Mouse (Mus musculus) embryonic facial prominence, embryonic 14.5 days (tissue): ENCODE measurements at regions not wholly inside any gene's neighbourhood (a gene's known extent, or its start where the extent isn't known, plus 50 kb on each side); places are given as distances from the start of the nearest gene placed in this dataset.

ENCODE experiments used
- ATAC-seq: fragments of 200-750 bp; cut with Nextera tagmentation; 2 replicates; pipeline ENCODE4 v1.8.0; 2017; ENCODE audit warnings: low read depth, moderate number of reproducible peaks, moderate TSS enrichment
- DNase-seq: peaks from one replicate; pipeline ENCODE4 v3.0.0-alpha.2; 2015; ENCODE audit warnings: low spot score
- H3K27ac ChIP-seq: fragments of 300-500 bp; sonication (generic); replicated peaks from 2 replicates; pipeline ENCODE4 v1.5.1; 2014; ENCODE audit warnings: low read depth, mild to moderate bottlenecking, low read length, moderate library complexity
- H3K27me3 ChIP-seq: fragments of 300-500 bp; sonication (generic); replicated peaks from 2 replicates; pipeline ENCODE4 v1.6.1; 2014; ENCODE audit warnings: low read length; ENCODE audit not compliant: control insufficient read depth, insufficient read depth
- H3K36me3 ChIP-seq: fragments of 300-500 bp; sonication (generic); 2 replicates; pipeline ENCODE4 v1.6.1; 2014; ENCODE audit warnings: low read length, mixed read lengths; ENCODE audit not compliant: control insufficient read depth, insufficient read depth
- H3K4me1 ChIP-seq: fragments of 300-500 bp; sonication (generic); 2 replicates; pipeline ENCODE4 v1.6.1; 2014; ENCODE audit warnings: antibody characterized with exemption, low read length; ENCODE audit not compliant: control insufficient read depth, insufficient read depth
- H3K4me2 ChIP-seq: fragments of 300-500 bp; sonication (generic); 2 replicates; pipeline ENCODE4 v1.6.1; 2014; ENCODE audit warnings: low read depth, mild to moderate bottlenecking, low read length, moderate library complexity, mixed read lengths
- H3K4me3 ChIP-seq: fragments of 300-500 bp; sonication (generic); 2 replicates; pipeline ENCODE4 v1.5.1; 2014; ENCODE audit warnings: low read depth, mild to moderate bottlenecking, low read length
- H3K9ac ChIP-seq: fragments of 300-500 bp; sonication (generic); 2 replicates; pipeline ENCODE4 v1.6.1; 2014; ENCODE audit warnings: low read depth, mild to moderate bottlenecking, low read length, moderate library complexity, mixed read lengths
- H3K9me3 ChIP-seq: fragments of 300-500 bp; sonication (generic); 2 replicates; pipeline ENCODE4 v1.6.1; 2016; ENCODE audit warnings: low read length; ENCODE audit not compliant: control insufficient read depth
- WGBS: fragments of 180-500 bp; shearing (Covaris S2); extraction: QIAGEN DNeasy Blood & Tissue Kit; methylation state at CpG from one replicate; pipeline ENCODE4 v1.1.7; 2014; 5-methylcytosine and 5-hydroxymethylcytosine counted together

- H3K27ac ChIP-seq: no peak overlapping the region
- 45% methylated on average over 3 of the region's 3 CpGs for WGBS
- no peak for ATAC-seq
- no peaks in the 10 kb centered on the region for H3K36me3 ChIP-seq
- no peaks in the 10 kb centered on the region for H3K9me3 ChIP-seq
- H3K9ac ChIP-seq: no peak overlapping the region
- no peak for DNase-seq
- H3K4me3 ChIP-seq: no peak overlapping the region
- H3K4me2 ChIP-seq: no peak overlapping the region
- H3K27me3 ChIP-seq: peaks cover 4% of the 10 kb centered on the region
- H3K4me1 ChIP-seq: no peaks in the 10 kb centered on the region
These were observed 198.1 kb upstream of the H2al1a start for GRCm38 (mm10) chrX:11100935-11101334.

GRCm38 (mm10) chrX:11131253-11131652 lies 167.8 kb upstream of the H2al1a start:
- Histone ChIP-seq H3K36me3 (no peaks in the 10 kb centered on the region), H3K9me3 (no peaks in the 10 kb centered on the region), H3K4me3 (no peak overlapping the region), H3K4me2 (no peak overlapping the region), H3K27me3 (peaks cover 2% of the 10 kb centered on the region; the same call in 1 of the 2 replicates), H3K4me1 (no peaks in the 10 kb centered on the region), H3K27ac (no peak overlapping the region), H3K9ac (no peak overlapping the region)
- DNase-seq (no peak), ATAC-seq (no peak)
- 91% methylated on average over 2 of the region's 2 CpGs for WGBS

- Histone ChIP-seq H3K9ac (no peak overlapping the region), H3K27me3 (0 out of 2 replicates have a peak, but pooled peaks cover 3% of the 10 kb centered on the region), H3K27ac (no peak overlapping the region), H3K4me2 (no peak overlapping the region), H3K4me3 (no peak overlapping the region), H3K4me1 (peaks cover 5% of the 10 kb centered on the region; the same call in 1 of the 2 replicates), H3K9me3 (no peaks in the 10 kb centered on the region), H3K36me3 (no peaks in the 10 kb centered on the region)
- ATAC-seq (peak; percentile 63; the same call in 1 of the 2 replicates), DNase-seq (peak; percentile 56)
- WGBS: 29% methylated on average over 8 of the region's 8 CpGs
These were observed 159.1 kb upstream of the H2al1a start for GRCm38 (mm10) chrX:11139971-11140421.

GRCm38 (mm10) chrX:11141294-11141693 lies 157.8 kb upstream of the H2al1a start:
- H3K36me3 ChIP-seq: no peaks in the 10 kb centered on the region
- H3K4me2 ChIP-seq: no peak overlapping the region
- H3K27me3 ChIP-seq: 0 out of 2 replicates have a peak, but pooled peaks cover 3% of the 10 kb centered on the region
- no peak overlapping the region for H3K27ac ChIP-seq
- no peak for DNase-seq
- H3K9ac ChIP-seq: no peak overlapping the region
- no peak overlapping the region for H3K4me3 ChIP-seq
- ATAC-seq: no peak
- peaks cover 5% of the 10 kb centered on the region; the same call in 1 of the 2 replicates for H3K4me1 ChIP-seq
- H3K9me3 ChIP-seq: no peaks in the 10 kb centered on the region
- WGBS: 80% methylated on average over 1 of the region's 1 CpGs

- WGBS: 66% methylated on average over 2 of the region's 2 CpGs
- Histone ChIP-seq H3K9ac (no peak overlapping the region), H3K27ac (no peak overlapping the region), H3K9me3 (no peaks in the 10 kb centered on the region), H3K4me1 (no peaks in the 10 kb centered on the region), H3K4me3 (no peak overlapping the region), H3K36me3 (no peaks in the 10 kb centered on the region), H3K4me2 (no peak overlapping the region), H3K27me3 (peaks cover 4% of the 10 kb centered on the region; the same call in 1 of the 2 replicates)
- no peak for DNase-seq
- no peak for ATAC-seq
These were observed 140.6 kb upstream of the H2al1a start for GRCm38 (mm10) chrX:11158416-11158815.

GRCm38 (mm10) chrX:11170416-11170815 lies 128.6 kb upstream of the H2al1a start:
- ATAC-seq (no peak), DNase-seq (no peak)
- no peak overlapping the region for H3K4me3 ChIP-seq

GRCm38 (mm10) chrX:11180194-11180816 lies 118.8 kb upstream of the H2al1a start:
- ATAC-seq: no peak
- Histone ChIP-seq H3K9ac (no peak overlapping the region), H3K9me3 (no peaks in the 10 kb centered on the region), H3K4me2 (no peak overlapping the region), H3K27me3 (no peaks in the 10 kb centered on the region), H3K4me1 (no peaks in the 10 kb centered on the region), H3K36me3 (no peaks in the 10 kb centered on the region), H3K4me3 (no peak overlapping the region), H3K27ac (no peak overlapping the region)
- 60% methylated on average over 7 of the region's 7 CpGs for WGBS
- DNase-seq: no peak

More at GRCm38 (mm10) chrX:11170416-11170815, 128.6 kb upstream of the H2al1a start:
- Histone ChIP-seq H3K9ac (no peak overlapping the region), H3K9me3 (no peaks in the 10 kb centered on the region), H3K4me2 (no peak overlapping the region), H3K27me3 (no peaks in the 10 kb centered on the region), H3K4me1 (no peaks in the 10 kb centered on the region), H3K27ac (no peak overlapping the region), H3K36me3 (no peaks in the 10 kb centered on the region)
- WGBS: 84% methylated on average over 3 of the region's 3 CpGs

GRCm38 (mm10) chrX:11181855-11182254 lies 117.2 kb upstream of the H2al1a start:
- no peak overlapping the region for H3K9ac ChIP-seq
- H3K4me1 ChIP-seq: no peaks in the 10 kb centered on the region
- H3K4me3 ChIP-seq: no peak overlapping the region
- DNase-seq (no peak), ATAC-seq (no peak)
- no peak overlapping the region for H3K4me2 ChIP-seq
- H3K27ac ChIP-seq: no peak overlapping the region
- WGBS: 65% methylated on average over 12 of the region's 12 CpGs
- H3K9me3 ChIP-seq: no peaks in the 10 kb centered on the region
- no peaks in the 10 kb centered on the region for H3K36me3 ChIP-seq
- H3K27me3 ChIP-seq: no peaks in the 10 kb centered on the region

GRCm38 (mm10) chrX:11190851-11191250 lies 108.2 kb upstream of the H2al1a start:
- ATAC-seq (no peak), DNase-seq (no peak)
- Histone ChIP-seq H3K9me3 (no peaks in the 10 kb centered on the region), H3K27me3 (no peaks in the 10 kb centered on the region), H3K27ac (no peak overlapping the region), H3K9ac (no peak overlapping the region), H3K4me1 (no peaks in the 10 kb centered on the region), H3K36me3 (no peaks in the 10 kb centered on the region), H3K4me2 (no peak overlapping the region), H3K4me3 (no peak overlapping the region)
- 88% methylated on average over 6 of the region's 6 CpGs for WGBS
